Mouse (Mus musculus): ENCODE data around the gene Gm48552.

GRCm38 (mm10) chr10:81412586-81413309 is 23.9 kb downstream of the Gm48552 start:
- no peak for TF ChIP-seq TAL1 (IDR thresholded peaks at IDR 0.05; ENCODE audit: low read length)
- TF ChIP-seq GATA1 (IDR thresholded peaks at IDR 0.05; ENCODE audit: low read length) = no peak

All from erythroblast, embryonic 14.5 days (primary cell).